Mouse (Mus musculus) embryo, embryonic 10 days (tissue): ENCODE data around the gene Gm45618.

Experiments used
- DNase-seq: peaks from one replicate; pipeline ENCODE4 v3.0.0-alpha.2; 2015; ENCODE audit warnings: low spot score

Gene Gm45618

DNA sequence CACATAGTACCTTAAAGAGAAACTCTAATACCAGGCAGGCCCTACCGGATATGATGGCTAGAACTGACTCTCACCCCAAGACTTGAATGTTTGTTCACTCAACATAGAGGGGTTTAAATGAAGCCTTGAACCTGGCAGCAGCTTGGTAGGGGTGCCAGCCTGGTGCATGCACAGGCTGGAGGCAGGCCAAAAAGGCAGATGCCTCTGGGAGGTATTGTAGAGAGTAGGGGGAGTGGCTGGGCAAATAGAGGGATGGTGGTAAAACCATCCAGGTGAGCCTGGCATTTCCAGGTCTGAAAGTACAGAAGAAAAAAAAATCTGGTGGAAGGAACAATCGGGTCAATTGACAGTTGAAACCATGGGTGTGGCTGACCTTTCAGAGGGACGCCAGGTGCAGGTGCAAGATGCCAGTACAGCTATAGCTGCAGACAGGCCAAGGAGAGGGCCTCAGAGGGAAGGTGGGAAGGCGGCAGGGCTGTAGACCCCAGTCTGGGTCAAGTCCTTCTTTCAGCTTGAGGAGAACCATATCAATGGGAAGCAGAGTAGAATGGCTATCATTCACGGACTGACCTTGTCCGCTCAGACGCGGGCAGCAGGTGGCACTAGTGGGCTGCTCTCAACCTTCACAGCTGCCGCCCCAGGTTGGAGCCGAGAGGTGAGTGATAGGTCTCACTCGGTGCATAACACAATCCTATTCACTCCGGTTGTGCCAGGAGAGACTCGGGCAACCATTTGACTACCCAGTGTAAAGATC, 49.9 kb downstream of the Gm45618 start:
- DNase-seq = peak; percentile 79
